Comparison of ENCODE assay signal across 9 mouse cellular contexts in genomic region chr2:169635428-169635827, GRCm38 (mm10). TPM values are rescaled to one million over a fixed set of nuclear protein-coding genes. Genes with fewer than 3 reads are reported as not detected.
DNase-seq lines count a peak whose midpoint lies in the region; ATAC-seq and TF ChIP-seq lines count a peak whose summit lies in the region.
"Had no signal": no experiment of that assay in that cellular context is flagged by ENCODE, and none has a peak within 500 bp of the region (broad histone marks: within the 10 kb centered on the region; RNA-seq: fewer than 3 reads in every experiment).

No protein-coding gene starts in this region.

- ATAC-seq in lung, postnatal 0 days, result no peak
- ATAC-seq in heart, embryonic 16.5 days (replicated peaks; ENCODE audit: extremely low read depth, insufficient read depth, low FRiP score), result no peak
- ATAC-seq in stomach, embryonic 15.5 days (ENCODE audit: insufficient read depth, low FRiP score, low read depth), result no peak

- no peak overlapping the region for H3K9ac ChIP-seq in lung, postnatal 0 days (replicated peaks; ENCODE audit: low read depth)
- H3K9ac ChIP-seq in heart, embryonic 16.5 days (ENCODE audit: low read length), result peak overlapping the region; percentile 42
- H3K9ac ChIP-seq in stomach, embryonic 15.5 days, result peak overlapping the region; percentile 27; the same call in 1 of the 2 replicates

- no peak overlapping the region for H3K27ac ChIP-seq in lung, postnatal 0 days (ENCODE audit: low read length)
- H3K27ac ChIP-seq in heart, embryonic 16.5 days (ENCODE audit: low read length), result peak overlapping the region; percentile 33; the same call in 1 of the 2 replicates
- peak overlapping the region; percentile 92 for H3K27ac ChIP-seq in stomach, embryonic 15.5 days

- no peaks in the 10 kb centered on the region for H3K9me3 ChIP-seq in lung, postnatal 0 days (ENCODE audit: low read length)
- no peaks in the 10 kb centered on the region for H3K9me3 ChIP-seq in heart, embryonic 16.5 days (replicated peaks; ENCODE audit: control insufficient read depth, low read length)
- no peaks in the 10 kb centered on the region for H3K9me3 ChIP-seq in stomach, embryonic 15.5 days

- TF ChIP-seq EP300 in lung, postnatal 0 days (IDR thresholded peaks at IDR 0.05), result no peak

- DNase-seq in lung, postnatal 0 days (ENCODE audit: low spot score), result peak; percentile 22
- DNase-seq in lung, postnatal 4 days, result no peak
- DNase-seq in kidney, postnatal 14 days, result peak; percentile 25
- no peak for DNase-seq in thymus, postnatal 0 days (ENCODE audit: low spot score)
- DNase-seq in gastrocnemius, adult 18-20 months (ENCODE audit: low spot score), result no peak
- no peak for DNase-seq in cerebellum, adult 11 months
- DNase-seq: thymus, postnatal 4 days had no signal

- H3K36me3 ChIP-seq in lung, postnatal 0 days (ENCODE audit: insufficient read depth, low read length), result no peaks in the 10 kb centered on the region
- H3K36me3 ChIP-seq in heart, embryonic 16.5 days (ENCODE audit: control insufficient read depth, insufficient read depth), result no peaks in the 10 kb centered on the region
- no peaks in the 10 kb centered on the region for H3K36me3 ChIP-seq in stomach, embryonic 15.5 days

- H3K4me3 ChIP-seq in lung, postnatal 0 days (ENCODE audit: low read depth, low read length), result peak overlapping the region; percentile 10; the same call in 1 of the 2 replicates
- peak overlapping the region; percentile 88 for H3K4me3 ChIP-seq in heart, embryonic 16.5 days (ENCODE audit: low read length)
- H3K4me3 ChIP-seq in stomach, embryonic 15.5 days (replicated peaks), result peak overlapping the region; percentile 64

- H3K4me2 ChIP-seq in lung, postnatal 0 days (replicated peaks; ENCODE audit: low read depth, low read length), result peak overlapping the region; percentile 92
- peak overlapping the region; percentile 98 for H3K4me2 ChIP-seq in heart, embryonic 16.5 days (ENCODE audit: low read depth, low read length)
- H3K4me2 ChIP-seq in stomach, embryonic 15.5 days, result peak overlapping the region; percentile 70

- H3K27me3 ChIP-seq in lung, postnatal 0 days (replicated peaks; ENCODE audit: insufficient read depth, low read length), result no peaks in the 10 kb centered on the region
- H3K27me3 ChIP-seq in heart, embryonic 16.5 days (ENCODE audit: control insufficient read depth, insufficient read depth, low read length), result no peaks in the 10 kb centered on the region
- no peaks in the 10 kb centered on the region for H3K27me3 ChIP-seq in stomach, embryonic 15.5 days (replicated peaks)

- WGBS in lung, postnatal 0 days, result 28% methylated on average over 7 of the region's 7 CpGs
- WGBS in heart, embryonic 16.5 days, result 46% methylated on average over 7 of the region's 7 CpGs
- WGBS in stomach, embryonic 15.5 days, result 14% methylated on average over 7 of the region's 7 CpGs

- no peak for TF ChIP-seq CTCF in lung, postnatal 0 days (IDR thresholded peaks at IDR 0.05)

- no peaks in the 10 kb centered on the region for H3K4me1 ChIP-seq in lung, postnatal 0 days (ENCODE audit: insufficient read depth, low read depth, low read length)
- H3K4me1 ChIP-seq in heart, embryonic 16.5 days (ENCODE audit: control insufficient read depth, insufficient read depth, low read length), result peaks cover 8% of the 10 kb centered on the region; the same call in 1 of the 2 replicates
- H3K4me1 ChIP-seq in stomach, embryonic 15.5 days, result peaks cover 4% of the 10 kb centered on the region; the same call in 1 of the 2 replicates

RNA-seq across cellular contexts. Expression of gene Tshz2, which starts 2.6 kb away (rescaled TPM):
- 3.4 and 4.6 TPM in 2 replicates for polyA plus RNA-seq in lung, postnatal 0 days (2015; fragmentation: Nextera tagmentation; extraction: Ambion mirVana)
- 3.2 and 3.6 TPM in 2 replicates for polyA plus RNA-seq in heart, embryonic 16.5 days (2015; fragmentation: Nextera tagmentation; extraction: Ambion mirVana)
- 15.9 and 16.5 TPM in 2 replicates for polyA plus RNA-seq in stomach, embryonic 15.5 days (2015; fragmentation: Nextera tagmentation; extraction: Ambion mirVana)
- polyA plus RNA-seq in thymus, postnatal 0 days (2015; fragmentation: Nextera tagmentation; extraction: Ambion mirVana), result 1.1 and 1.7 TPM in 2 replicates
- 10 to 100 TPM in 1 of 2 experiments, 1 to 10 TPM in 1; 9.4 to 11.5 TPM for total RNA-seq in gastrocnemius, adult 18-20 months (2021)

RNA-seq across cellular contexts. Expression of gene Gm11011, which starts 47.9 kb away (rescaled TPM):
- not detected in 2 replicates for polyA plus RNA-seq in lung, postnatal 0 days (2015; fragmentation: Nextera tagmentation; extraction: Ambion mirVana)
- polyA plus RNA-seq in heart, embryonic 16.5 days (2015; fragmentation: Nextera tagmentation; extraction: Ambion mirVana), result not detected in 2 replicates
- polyA plus RNA-seq in stomach, embryonic 15.5 days (2015; fragmentation: Nextera tagmentation; extraction: Ambion mirVana), result not detected in 2 replicates
- not detected in 2 replicates for polyA plus RNA-seq in thymus, postnatal 0 days (2015; fragmentation: Nextera tagmentation; extraction: Ambion mirVana)
- not detected for total RNA-seq in gastrocnemius, adult 18-20 months (2021)

Comparison
In these comparisons a context has a peak if more than half of its experiments do, and no peak if none do; other contexts are left out.
1. DNase-seq: peak in lung, postnatal 0 days (single experiment) and kidney, postnatal 14 days (single experiment); none in lung, postnatal 4 days (0 of 2), thymus, postnatal 0 days (single experiment), gastrocnemius, adult 18-20 months (single experiment) and cerebellum, adult 11 months (single experiment).
2. H3K4me3 ChIP-seq: peak in every context shown above with its lines; median percentile 88 in heart, embryonic 16.5 days; 64 in stomach, embryonic 15.5 days; 10 in lung, postnatal 0 days.
3. Peak in every context shown above with its lines, with median percentiles within 50 percentile points of each other: H3K4me2 ChIP-seq.